Comparison of ENCODE assay signal across 9 mouse cellular contexts in the genomic region with DNA sequence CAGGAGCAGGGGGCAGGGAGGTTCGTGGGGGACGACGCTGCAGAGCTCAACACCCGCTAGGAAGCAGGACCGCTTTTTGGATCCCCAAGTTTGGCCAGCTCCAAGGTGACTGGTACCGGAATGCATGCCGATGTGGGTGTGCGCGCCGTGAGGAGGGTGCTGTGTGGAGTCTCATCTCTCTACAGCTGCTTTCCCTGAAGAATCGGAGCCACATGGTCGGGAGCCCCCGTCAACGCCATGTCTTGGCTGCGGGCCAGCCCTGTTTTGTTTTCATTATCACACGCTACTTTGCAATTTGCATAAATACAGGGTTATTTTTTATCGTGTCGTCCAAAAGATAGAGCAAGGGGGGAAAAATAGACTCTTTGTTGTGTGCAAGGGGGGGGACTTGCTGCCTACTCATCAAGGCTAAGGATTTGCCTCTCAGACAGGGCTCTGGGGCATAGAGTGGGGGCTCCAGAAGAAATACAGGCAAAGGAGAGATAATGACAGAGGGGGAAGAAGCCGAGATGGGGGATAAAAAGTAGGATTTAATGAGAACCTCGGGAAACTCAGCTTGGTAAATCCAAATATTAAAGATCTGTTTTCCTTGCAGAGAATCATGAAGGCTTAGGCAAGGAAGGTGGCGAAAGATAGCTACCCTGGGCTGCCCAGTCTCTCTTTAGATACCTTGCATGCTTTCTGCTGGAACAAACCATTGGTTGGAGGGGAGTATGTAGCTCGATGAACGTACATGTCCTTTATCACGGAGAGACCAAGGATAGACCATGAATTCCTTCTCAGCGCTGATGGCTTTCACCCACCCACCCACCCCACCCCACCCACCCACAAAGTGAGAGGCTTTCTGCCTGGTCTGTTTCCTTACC.
DNase-seq lines count a peak whose midpoint lies in the region; ATAC-seq and TF ChIP-seq lines count a peak whose summit lies in the region.
"Had no signal": no experiment of that assay in that cellular context is flagged by ENCODE, and none has a peak within 500 bp of the region (broad histone marks: within the 10 kb centered on the region; RNA-seq: fewer than 3 reads in every experiment).

No protein-coding gene starts in this region.

- TF ChIP-seq POLR2A in thymus, adult 2 months (IDR thresholded peaks at IDR 0.05; ENCODE audit: control insufficient read depth, extremely low read depth, insufficient read depth, low read length, poor library complexity) = no peak

- H3K27me3 ChIP-seq in embryonic facial prominence, embryonic 13.5 days = no peaks in the 10 kb centered on the region
- H3K27me3 ChIP-seq in embryonic facial prominence, embryonic 10.5 days (replicated peaks; ENCODE audit: low read depth, poor library complexity, severe bottlenecking) = 0 out of 2 replicates have a peak, but pooled peaks cover 6% of the 10 kb centered on the region
- no peaks in the 10 kb centered on the region for H3K27me3 ChIP-seq in midbrain, embryonic 11.5 days (ENCODE audit: control insufficient read depth, insufficient read depth, low read length)
- no peaks in the 10 kb centered on the region for H3K27me3 ChIP-seq in midbrain, embryonic 10.5 days (ENCODE audit: low read depth, poor library complexity, severe bottlenecking)
- no peaks in the 10 kb centered on the region for H3K27me3 ChIP-seq in thymus, adult 2 months (ENCODE audit: control insufficient read depth, insufficient read depth, low read length)
- H3K27me3 ChIP-seq: limb, embryonic 12.5 days had no signal

- no peaks in the 10 kb centered on the region for H3K36me3 ChIP-seq in embryonic facial prominence, embryonic 13.5 days
- H3K36me3 ChIP-seq in embryonic facial prominence, embryonic 10.5 days (replicated peaks) = no peaks in the 10 kb centered on the region
- no peaks in the 10 kb centered on the region for H3K36me3 ChIP-seq in midbrain, embryonic 11.5 days (ENCODE audit: control insufficient read depth, insufficient read depth, low read length)
- no peaks in the 10 kb centered on the region for H3K36me3 ChIP-seq in midbrain, embryonic 10.5 days
- no peaks in the 10 kb centered on the region for H3K36me3 ChIP-seq in thymus, adult 2 months (ENCODE audit: control insufficient read depth, insufficient read depth, low read length)
- H3K36me3 ChIP-seq: limb, embryonic 12.5 days had no signal

- peak overlapping the region; percentile 33 for H3K4me2 ChIP-seq in embryonic facial prominence, embryonic 13.5 days
- no peak overlapping the region for H3K4me2 ChIP-seq in midbrain, embryonic 11.5 days
- H3K4me2 ChIP-seq: limb, embryonic 12.5 days had no signal

- no peak overlapping the region for H3K9ac ChIP-seq in embryonic facial prominence, embryonic 13.5 days
- H3K9ac ChIP-seq in midbrain, embryonic 11.5 days (ENCODE audit: low read length) = no peak overlapping the region
- H3K9ac ChIP-seq: limb, embryonic 12.5 days had no signal

- WGBS in embryonic facial prominence, embryonic 13.5 days = 72% methylated on average over 25 of the region's 25 CpGs
- WGBS in embryonic facial prominence, embryonic 10.5 days = 89% methylated on average over 25 of the region's 25 CpGs
- WGBS in midbrain, embryonic 11.5 days = 84% methylated on average over 25 of the region's 25 CpGs
- WGBS in midbrain, embryonic 10.5 days = 92% methylated on average over 25 of the region's 25 CpGs
- WGBS in thymus, adult 2 months = 93% methylated on average over 25 of the region's 25 CpGs

- peaks cover 18% of the 10 kb centered on the region for H3K4me1 ChIP-seq in embryonic facial prominence, embryonic 13.5 days
- H3K4me1 ChIP-seq in embryonic facial prominence, embryonic 10.5 days = no peaks in the 10 kb centered on the region
- no peaks in the 10 kb centered on the region for H3K4me1 ChIP-seq in midbrain, embryonic 11.5 days (ENCODE audit: control insufficient read depth, insufficient read depth, low read length)
- H3K4me1 ChIP-seq in midbrain, embryonic 10.5 days = peaks cover 7% of the 10 kb centered on the region; the same call in 1 of the 2 replicates
- H3K4me1 ChIP-seq in thymus, adult 2 months (replicated peaks; ENCODE audit: control insufficient read depth, insufficient read depth, low read length) = no peaks in the 10 kb centered on the region
- H3K4me1 ChIP-seq: limb, embryonic 12.5 days had no signal

- ATAC-seq in embryonic facial prominence, embryonic 13.5 days (ENCODE audit: insufficient number of reproducible peaks, insufficient read depth, low FRiP score, low TSS enrichment, low read depth) = no peak
- peak; percentile 11; the same call in 1 of the 2 replicates for ATAC-seq in midbrain, embryonic 11.5 days (ENCODE audit: low FRiP score)

- DNase-seq in embryonic facial prominence, embryonic 10.5 days (ENCODE audit: low spot score) = no peak
- DNase-seq in midbrain, embryonic 11.5 days (ENCODE audit: low spot score, missing footprints) = peak; percentile 81
- DNase-seq in midbrain, embryonic 10.5 days (ENCODE audit: low spot score) = no peak
- DNase-seq in left cerebral cortex, postnatal 36 days (ENCODE audit: low spot score in 2 of 2) = peak; percentile 21 to 31
- peak; percentile 73 for DNase-seq in right cerebral cortex, postnatal 4 days
- no peak for DNase-seq in thymus, adult 2 months
- no peak for DNase-seq in B cell, adult 2 months

- intact Hi-C loops in left cerebral cortex, postnatal 36 days (cut with DNase I) = loop anchor here (5.0 kb wide), 1 partner anchor 164 kb away; no protein-coding TSS in a partner anchor

- H3K9me3 ChIP-seq in embryonic facial prominence, embryonic 13.5 days = no peaks in the 10 kb centered on the region
- no peaks in the 10 kb centered on the region for H3K9me3 ChIP-seq in embryonic facial prominence, embryonic 10.5 days
- no peaks in the 10 kb centered on the region for H3K9me3 ChIP-seq in midbrain, embryonic 11.5 days (ENCODE audit: control insufficient read depth, low read length)
- no peaks in the 10 kb centered on the region for H3K9me3 ChIP-seq in midbrain, embryonic 10.5 days (replicated peaks)
- H3K9me3 ChIP-seq: limb, embryonic 12.5 days had no signal

- H3K4me3 ChIP-seq in embryonic facial prominence, embryonic 13.5 days = no peak overlapping the region
- no peak overlapping the region for H3K4me3 ChIP-seq in embryonic facial prominence, embryonic 10.5 days
- no peak overlapping the region for H3K4me3 ChIP-seq in midbrain, embryonic 11.5 days (ENCODE audit: low read depth, low read length)
- H3K4me3 ChIP-seq in midbrain, embryonic 10.5 days = no peak overlapping the region
- no peak overlapping the region for H3K4me3 ChIP-seq in thymus, adult 2 months (ENCODE audit: control insufficient read depth, insufficient read depth, low read length)
- H3K4me3 ChIP-seq: limb, embryonic 12.5 days had no signal

- no peak overlapping the region for H3K27ac ChIP-seq in embryonic facial prominence, embryonic 13.5 days
- H3K27ac ChIP-seq in embryonic facial prominence, embryonic 10.5 days (replicated peaks) = no peak overlapping the region
- H3K27ac ChIP-seq in midbrain, embryonic 11.5 days (ENCODE audit: low read depth, low read length) = no peak overlapping the region
- H3K27ac ChIP-seq in midbrain, embryonic 10.5 days (replicated peaks) = no peak overlapping the region
- H3K27ac ChIP-seq in thymus, adult 2 months (ENCODE audit: control insufficient read depth, insufficient read depth, low read length) = no peak overlapping the region
- H3K27ac ChIP-seq: limb, embryonic 12.5 days had no signal

- TF ChIP-seq CTCF in thymus, adult 2 months (IDR thresholded peaks at IDR 0.05; ENCODE audit: borderline replicate concordance, control insufficient read depth, extremely low read depth, insufficient read depth, low read length, poor library complexity) = no peak

Comparison
In these comparisons a context has a peak if more than half of its experiments do, and no peak if none do; other contexts are left out.
1. DNase-seq: peak in midbrain, embryonic 11.5 days (single experiment), left cerebral cortex, postnatal 36 days (2 of 2) and right cerebral cortex, postnatal 4 days (single experiment); none in embryonic facial prominence, embryonic 10.5 days (single experiment), midbrain, embryonic 10.5 days (single experiment), thymus, adult 2 months (single experiment) and B cell, adult 2 months (0 of 2).